Mouse (Mus musculus) lung, embryonic 15.5 days (tissue): Measurements from ENCODE around the gene 1700028J19Rik. TPM values are rescaled to one million over a fixed set of nuclear protein-coding genes. Genes with fewer than 3 reads are reported as not detected.
"Not testable (repeated sequence)": the region's sequence is repeated elsewhere in the genome, so short reads cannot be mapped to it uniquely, and the experiment has no call there.

ENCODE experiments used
- ATAC-seq: fragments of 200-750 bp; cut with Nextera tagmentation; 2 replicates; pipeline ENCODE4 v1.8.0; 2017; ENCODE audit warnings: moderate number of reproducible peaks, borderline replicate concordance; ENCODE audit not compliant: low FRiP score, low TSS enrichment; ENCODE audit errors: extremely low read depth
- H3K27ac ChIP-seq: fragments of 300-500 bp; sonication (generic); 2 replicates; pipeline ENCODE4 v1.5.1; 2015; ENCODE audit warnings: moderate library complexity, mild to moderate bottlenecking, inconsistent platforms
- H3K27me3 ChIP-seq: fragments of 300-500 bp; sonication (generic); 2 replicates; pipeline ENCODE4 v1.6.1; 2015; ENCODE audit warnings: inconsistent platforms
- H3K36me3 ChIP-seq: fragments of 300-500 bp; sonication (generic); 2 replicates; pipeline ENCODE4 v1.6.1; 2015; ENCODE audit warnings: inconsistent platforms
- H3K4me1 ChIP-seq: fragments of 300-500 bp; sonication (generic); 2 replicates; pipeline ENCODE4 v1.6.1; 2015; ENCODE audit warnings: inconsistent platforms
- H3K4me2 ChIP-seq: fragments of 300-500 bp; sonication (generic); 2 replicates; pipeline ENCODE4 v1.6.1; 2015; ENCODE audit warnings: inconsistent platforms, mild to moderate bottlenecking, moderate library complexity
- H3K4me3 ChIP-seq: fragments of 300-500 bp; sonication (generic); 2 replicates; pipeline ENCODE4 v1.5.1; 2015; ENCODE audit warnings: mild to moderate bottlenecking, inconsistent platforms
- H3K9ac ChIP-seq: fragments of 300-500 bp; sonication (generic); 2 replicates; pipeline ENCODE4 v1.6.1; 2015; ENCODE audit warnings: inconsistent platforms
- H3K9me3 ChIP-seq: fragments of 300-500 bp; sonication (generic); 2 replicates; pipeline ENCODE4 v1.6.1; 2016; ENCODE audit warnings: inconsistent platforms
- WGBS: fragments of 180-500 bp; shearing (Covaris S2); methylation state at CpG from one replicate; pipeline ENCODE4 v1.1.7; 2015; 5-methylcytosine and 5-hydroxymethylcytosine counted together
- polyA plus RNA-seq: library from polyadenylated mRNA; unstranded; fragments of >200 nt; fragmentation: Nextera tagmentation; extraction: Ambion mirVana; gene quantifications from 2 replicates; pipeline ENCODE4 v1.2.1, GENCODE M21; 2015

The 1700028J19Rik gene
- polyA plus RNA-seq, 1 experiment from 2014 or later = 1.4 TPM

DNA sequence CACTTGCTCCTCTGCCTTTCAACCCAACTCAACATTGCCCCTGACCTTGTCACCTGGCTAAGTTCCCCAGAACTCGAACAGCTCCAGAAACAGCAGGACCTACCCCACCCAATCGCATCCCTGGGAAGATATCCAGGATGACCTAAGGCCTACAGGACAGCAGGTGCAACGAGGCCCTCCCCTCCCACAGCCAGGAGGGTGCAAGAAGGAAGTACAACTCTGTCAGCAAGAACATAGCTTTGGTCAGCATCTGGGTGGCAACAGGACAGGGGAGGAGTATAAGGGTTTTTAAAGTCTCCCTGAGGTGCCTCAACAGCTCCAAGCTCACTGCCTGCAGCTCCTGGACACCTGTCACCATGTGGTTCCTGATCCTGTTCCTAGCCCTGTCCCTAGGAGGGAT is 48.6 kb downstream of the 1700028J19Rik start, which contains the start of gene Klk1b3:
Gene Klk1b3, plus strand, starts transcription at position 301 of the 400 bp plus-strand sequence.
- Histone ChIP-seq H3K4me3 (no peak within 1 kb of the TSS), H3K9ac (no peak within 1 kb of the TSS), H3K27ac (no peak within 1 kb of the TSS), H3K36me3 (no peaks in the 10 kb centered on the region), H3K9me3 (no peaks in the 10 kb centered on the region), H3K4me2 (no peak within 1 kb of the TSS), H3K27me3 (no peaks in the 10 kb centered on the region), H3K4me1 (no peaks in the 10 kb centered on the region)
- no peak for ATAC-seq
- whole genome bisulfite sequencing = 52% methylated on average over 3 of the region's 3 CpGs

DNA sequence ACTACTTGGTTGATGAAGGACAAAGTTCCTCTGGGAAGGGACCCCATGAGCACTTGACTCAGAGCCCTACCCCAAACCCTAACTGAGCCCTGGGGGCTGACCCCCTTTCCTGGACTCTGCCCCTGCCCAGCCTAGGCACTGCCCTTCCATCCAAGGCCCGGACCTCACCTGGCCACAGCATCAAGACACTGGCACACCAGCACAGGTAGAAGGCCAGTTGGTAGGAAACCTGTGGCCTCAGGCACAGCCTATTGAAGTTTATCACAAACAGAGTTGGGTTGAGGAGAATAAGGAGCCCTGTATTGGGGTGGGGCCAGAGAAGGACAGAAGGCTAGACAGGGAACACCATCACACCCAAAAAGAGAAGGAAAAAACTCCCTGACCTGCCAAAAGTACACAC is 53.0 kb downstream of the 1700028J19Rik start:
- H3K27me3 ChIP-seq, H3K4me1 ChIP-seq, H3K9me3 ChIP-seq, H3K9ac ChIP-seq, H3K27ac ChIP-seq, H3K36me3 ChIP-seq, H3K4me3 ChIP-seq, H3K4me2 ChIP-seq, ATAC-seq: not testable (repeated sequence)
- WGBS = 86% methylated on average over 1 of the region's 1 CpGs

DNA sequence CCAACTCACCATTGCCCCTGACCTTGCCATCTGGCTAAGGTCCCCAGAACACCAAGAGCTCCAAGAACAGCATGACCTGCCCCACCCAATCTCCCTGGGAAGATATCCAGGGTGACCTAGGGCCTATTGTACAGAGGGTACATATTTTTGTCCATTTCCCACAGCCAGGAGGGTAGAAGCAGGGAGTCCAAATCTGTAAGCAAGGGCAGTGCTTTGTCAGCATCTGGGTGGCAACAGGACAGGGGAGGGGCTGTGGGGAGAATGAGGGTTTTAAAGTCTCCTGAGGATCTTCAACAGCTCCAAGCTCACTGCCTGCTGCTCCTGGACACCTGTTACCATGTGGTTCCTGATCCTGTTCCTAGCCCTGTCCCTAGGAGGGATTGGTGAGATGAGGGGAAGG is 58.6 kb downstream of the 1700028J19Rik start, which contains the start of gene Klk1b24:
Gene Klk1b24, plus strand, starts transcription at position 301 of the 400 bp plus-strand sequence.
- H3K4me3 ChIP-seq, ATAC-seq, H3K4me2 ChIP-seq, H3K27ac ChIP-seq, H3K27me3 ChIP-seq, H3K9me3 ChIP-seq, H3K4me1 ChIP-seq, H3K9ac ChIP-seq, H3K36me3 ChIP-seq: not testable (repeated sequence)

DNA sequence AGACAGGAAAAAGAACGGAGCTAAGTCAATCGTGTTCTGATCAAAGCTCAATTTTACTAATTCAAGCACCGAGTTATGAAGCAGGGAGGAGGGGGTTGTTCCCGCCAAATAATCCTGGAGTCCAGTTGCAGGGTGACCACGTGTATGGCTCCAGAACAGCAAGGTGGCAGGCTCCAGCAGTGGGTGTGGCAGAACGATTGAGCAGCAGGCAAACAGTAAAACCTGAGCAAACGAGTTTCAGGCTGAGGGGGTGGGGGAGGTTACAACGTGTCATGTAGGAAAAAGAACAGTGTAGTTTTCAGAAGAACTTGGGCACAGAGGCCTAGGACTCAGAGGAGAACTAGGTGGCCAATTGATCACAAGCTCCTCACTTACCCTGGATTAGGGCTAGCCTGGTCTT is 60.0 kb downstream of the 1700028J19Rik start:
- H3K27ac ChIP-seq, ATAC-seq, H3K27me3 ChIP-seq, H3K4me2 ChIP-seq, H3K9ac ChIP-seq, H3K4me3 ChIP-seq, H3K9me3 ChIP-seq, H3K36me3 ChIP-seq, H3K4me1 ChIP-seq: not testable (repeated sequence)
- WGBS = 51% methylated on average over 8 of the region's 8 CpGs

Other genes starting within 250 kb of the 1700028J19Rik start
- gene Klk1b26, start 234.5 kb downstream of the 1700028J19Rik start, polyA plus RNA-seq = not detected in 2 replicates
- gene Klk1b27, start 194.4 kb downstream of the 1700028J19Rik start, polyA plus RNA-seq = not detected in 2 replicates
- not detected in 2 replicates for gene Klk1b21, start 144.4 kb downstream of the 1700028J19Rik start, polyA plus RNA-seq
- gene Klk1b22, start 134.0 kb downstream of the 1700028J19Rik start, polyA plus RNA-seq = not detected in 2 replicates
- gene Klk1b16, start 109.9 kb downstream of the 1700028J19Rik start, polyA plus RNA-seq = not detected in 2 replicates
- gene Klk1b24, start 58.5 kb downstream of the 1700028J19Rik start, polyA plus RNA-seq = not detected in 2 replicates
- gene Klk1b3, start 48.5 kb downstream of the 1700028J19Rik start, polyA plus RNA-seq = not detected in 2 replicates
- gene Klk1b4, start 39.3 kb downstream of the 1700028J19Rik start, polyA plus RNA-seq = not detected in 2 replicates
- gene Klk1b5, start 30.8 kb downstream of the 1700028J19Rik start, polyA plus RNA-seq = not detected in 2 replicates
- 0.20 TPM in 1 of 2 replicates, not detected in the other for gene Klk1, start 21.3 kb downstream of the 1700028J19Rik start, polyA plus RNA-seq
- not detected in 2 replicates for gene Gm36864, start 10.5 kb downstream of the 1700028J19Rik start, polyA plus RNA-seq
- 133 TPM in 2 replicates for gene 2410002F23Rik, start within 50 bp of the 1700028J19Rik start, polyA plus RNA-seq
- gene Acp4, start 10.7 kb upstream of the 1700028J19Rik start, polyA plus RNA-seq = not detected in 2 replicates
- not detected in 2 replicates for gene Gm15517, start 14.8 kb upstream of the 1700028J19Rik start, polyA plus RNA-seq
- gene Clec11a, start 60.2 kb upstream of the 1700028J19Rik start, polyA plus RNA-seq = 2.5 and 2.6 TPM in 2 replicates
- gene Shank1, start 63.6 kb upstream of the 1700028J19Rik start, polyA plus RNA-seq = 0.96 and 1.1 TPM in 2 replicates
- gene Syt3, start 137.4 kb upstream of the 1700028J19Rik start, polyA plus RNA-seq = 2.1 and 2.3 TPM in 2 replicates
- gene 1700008O03Rik, start 139.1 kb upstream of the 1700028J19Rik start, polyA plus RNA-seq = 1.1 and 1.4 TPM in 2 replicates
- 0.88 and 0.98 TPM in 2 replicates for gene Lrrc4b, start 182.3 kb upstream of the 1700028J19Rik start, polyA plus RNA-seq
- gene Aspdh, start 218.7 kb upstream of the 1700028J19Rik start, polyA plus RNA-seq = 0.62 and 0.88 TPM in 2 replicates
- gene Josd2, start 221.3 kb upstream of the 1700028J19Rik start, polyA plus RNA-seq = 109 and 111 TPM in 2 replicates
- 107 and 108 TPM in 2 replicates for gene Emc10, start 249.8 kb upstream of the 1700028J19Rik start, polyA plus RNA-seq
- 9.1 and 11.1 TPM in 2 replicates for gene Fam71e1, start 249.9 kb upstream of the 1700028J19Rik start, polyA plus RNA-seq